ENCODE assay signal across 24 mouse cellular contexts in the genomic region with DNA sequence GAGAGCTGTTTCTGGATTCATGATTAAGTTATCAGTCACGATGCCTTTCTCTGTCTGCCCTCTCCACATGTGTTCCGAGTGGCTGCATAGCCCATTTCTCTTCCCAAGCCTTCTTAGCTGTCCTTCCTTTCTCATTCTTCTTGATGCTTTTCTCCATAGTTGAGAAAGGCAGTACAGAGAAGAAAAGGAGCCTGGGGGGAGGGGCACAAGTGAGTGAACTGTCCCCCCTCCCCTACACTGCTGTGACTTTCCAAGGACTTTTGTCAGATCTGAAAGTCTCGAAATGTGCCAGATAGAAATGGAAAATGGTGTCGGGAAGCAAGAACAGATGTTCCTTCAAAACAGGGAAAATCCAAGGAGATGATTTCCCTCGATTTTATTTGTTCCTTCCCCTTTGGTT.
"Had no signal": no experiment of that assay in that cellular context is flagged by ENCODE, and none has a peak within 500 bp of the region (broad histone marks: within the 10 kb centered on the region; RNA-seq: fewer than 3 reads in every experiment).

No protein-coding gene starts in this region.

- H3K4me3 ChIP-seq: limb, embryonic 13.5 days; liver, embryonic 12.5 days; liver, embryonic 15.5 days; lung, embryonic 15.5 days; megakaryocyte, embryonic 14.5 days; midbrain, embryonic 10.5 days; midbrain, embryonic 13.5 days; myocyte; neural tube, embryonic 13.5 days; stomach, embryonic 15.5 days had no signal

- H3K4me1 ChIP-seq: limb, embryonic 13.5 days; liver, embryonic 12.5 days; liver, embryonic 15.5 days; megakaryocyte, embryonic 14.5 days; neural tube, embryonic 13.5 days; stomach, embryonic 15.5 days had no signal

- H3K4me2 ChIP-seq: limb, embryonic 13.5 days; liver, embryonic 12.5 days; liver, embryonic 15.5 days; lung, embryonic 15.5 days; midbrain, embryonic 13.5 days; neural tube, embryonic 13.5 days; stomach, embryonic 15.5 days had no signal

- ATAC-seq: intestine, embryonic 16.5 days; liver, embryonic 12.5 days; midbrain, embryonic 13.5 days; midbrain, embryonic 16.5 days had no signal

- H3K9me3 ChIP-seq: limb, embryonic 13.5 days; liver, embryonic 12.5 days; liver, embryonic 15.5 days; lung, embryonic 15.5 days; megakaryocyte, embryonic 14.5 days; midbrain, embryonic 10.5 days; midbrain, embryonic 13.5 days; neural tube, embryonic 13.5 days; stomach, embryonic 15.5 days had no signal

- H3K27ac ChIP-seq: limb, embryonic 13.5 days; liver, embryonic 12.5 days; liver, embryonic 15.5 days; lung, embryonic 15.5 days; midbrain, embryonic 10.5 days; midbrain, embryonic 13.5 days; neural tube, embryonic 13.5 days; stomach, embryonic 15.5 days had no signal

- H3K9ac ChIP-seq: limb, embryonic 13.5 days; liver, embryonic 12.5 days; liver, embryonic 15.5 days; lung, embryonic 15.5 days; midbrain, embryonic 13.5 days; neural tube, embryonic 13.5 days; stomach, embryonic 15.5 days had no signal

- H3K27me3 ChIP-seq: limb, embryonic 13.5 days; liver, embryonic 12.5 days; liver, embryonic 15.5 days; lung, embryonic 15.5 days; megakaryocyte, embryonic 14.5 days; midbrain, embryonic 13.5 days; neural tube, embryonic 13.5 days; stomach, embryonic 15.5 days had no signal

- H3K36me3 ChIP-seq: limb, embryonic 13.5 days; liver, embryonic 12.5 days; liver, embryonic 15.5 days; lung, embryonic 15.5 days; midbrain, embryonic 10.5 days; midbrain, embryonic 13.5 days; neural tube, embryonic 13.5 days; stomach, embryonic 15.5 days had no signal

- DNase-seq: kidney, adult 18-20 months; kidney, adult 9 months; kidney, postnatal 14 days; kidney, postnatal 4 days; left cerebral cortex, postnatal 4 days; liver; retina, postnatal 1 day; right cerebral cortex, postnatal 25 days; spleen, adult 18-20 months; thymus, adult 2 months; thymus, postnatal 14 days; thymus, postnatal 4 days had no signal
